Mouse (Mus musculus) T-helper 1 cell (primary cell): ENCODE measurements around the gene Amigo1.

ENCODE experiments used
- in situ Hi-C: fragments of 300-600 bp; cut with MboI, MseI; formaldehyde crosslinking; loops from one replicate; pipeline ENCODE4 v1.15.1; 2025; ENCODE audit warnings: high pct_unique_total_duplicates

Amigo1 gene

GRCm38 (mm10) chr3:108180514-108180913 is 5.6 kb upstream of the Amigo1 start:
- in situ Hi-C loops, result no loop called here

GRCm38 (mm10) chr3:108184742-108185141 is 1.4 kb upstream of the Amigo1 start:
- in situ Hi-C loops, result no loop called here

- in situ Hi-C loops, result no loop called here
These were observed 556 bp upstream of the Amigo1 start for GRCm38 (mm10) chr3:108185460-108186097.

GRCm38 (mm10) chr3:108187111-108187795 is 1.1 kb downstream of the Amigo1 start:
- in situ Hi-C loops, result no loop called here

- in situ Hi-C loops, result no loop called here
These were observed 2.8 kb downstream of the Amigo1 start for GRCm38 (mm10) chr3:108188716-108189490.

GRCm38 (mm10) chr3:108189897-108190296 is 3.8 kb downstream of the Amigo1 start:
- in situ Hi-C loops, result no loop called here

- in situ Hi-C loops, result no loop called here
These were observed 7.6 kb downstream of the Amigo1 start for GRCm38 (mm10) chr3:108193686-108194085.

- in situ Hi-C loops, result no loop called here
These were observed 9.2 kb downstream of the Amigo1 start for GRCm38 (mm10) chr3:108195287-108195686.

GRCm38 (mm10) chr3:108195941-108196590 is 9.9 kb downstream of the Amigo1 start:
- in situ Hi-C loops, result no loop called here

- in situ Hi-C loops, result no loop called here
These were observed 10.9 kb downstream of the Amigo1 start for GRCm38 (mm10) chr3:108197066-108197497.

GRCm38 (mm10) chr3:108199231-108199630 is 13.1 kb downstream of the Amigo1 start:
- in situ Hi-C loops, result no loop called here

GRCm38 (mm10) chr3:108200329-108201323 is 14.5 kb downstream of the Amigo1 start, which contains the start of gene Cyb561d1:
Cyb561d1 (minus strand) TSS chr3:108201212.
- in situ Hi-C loops, result no loop called here

- in situ Hi-C loops, result no loop called here
These were observed 16.4 kb downstream of the Amigo1 start for GRCm38 (mm10) chr3:108202506-108202905.

- in situ Hi-C loops, result no loop called here
These were observed 17.1 kb downstream of the Amigo1 start for GRCm38 (mm10) chr3:108203212-108203611.

GRCm38 (mm10) chr3:108203621-108204325 is 17.6 kb downstream of the Amigo1 start:
- in situ Hi-C loops, result no loop called here

GRCm38 (mm10) chr3:108204470-108204869 is 18.3 kb downstream of the Amigo1 start:
- in situ Hi-C loops, result no loop called here

GRCm38 (mm10) chr3:108205601-108206000 is 19.5 kb downstream of the Amigo1 start:
- in situ Hi-C loops, result no loop called here

GRCm38 (mm10) chr3:108206731-108207375 is 20.7 kb downstream of the Amigo1 start:
- in situ Hi-C loops, result no loop called here

- in situ Hi-C loops, result no loop called here
These were observed 22.9 kb downstream of the Amigo1 start for GRCm38 (mm10) chr3:108209001-108209400.
